Mouse (Mus musculus): ENCODE measurements around the gene Rspo1. TPM values are rescaled to one million over a fixed set of nuclear protein-coding genes. Genes with fewer than 3 reads are reported as not detected.

Rspo1 gene
- not detected for polyA plus RNA-seq (2017; shearing (Covaris generic))

DNA sequence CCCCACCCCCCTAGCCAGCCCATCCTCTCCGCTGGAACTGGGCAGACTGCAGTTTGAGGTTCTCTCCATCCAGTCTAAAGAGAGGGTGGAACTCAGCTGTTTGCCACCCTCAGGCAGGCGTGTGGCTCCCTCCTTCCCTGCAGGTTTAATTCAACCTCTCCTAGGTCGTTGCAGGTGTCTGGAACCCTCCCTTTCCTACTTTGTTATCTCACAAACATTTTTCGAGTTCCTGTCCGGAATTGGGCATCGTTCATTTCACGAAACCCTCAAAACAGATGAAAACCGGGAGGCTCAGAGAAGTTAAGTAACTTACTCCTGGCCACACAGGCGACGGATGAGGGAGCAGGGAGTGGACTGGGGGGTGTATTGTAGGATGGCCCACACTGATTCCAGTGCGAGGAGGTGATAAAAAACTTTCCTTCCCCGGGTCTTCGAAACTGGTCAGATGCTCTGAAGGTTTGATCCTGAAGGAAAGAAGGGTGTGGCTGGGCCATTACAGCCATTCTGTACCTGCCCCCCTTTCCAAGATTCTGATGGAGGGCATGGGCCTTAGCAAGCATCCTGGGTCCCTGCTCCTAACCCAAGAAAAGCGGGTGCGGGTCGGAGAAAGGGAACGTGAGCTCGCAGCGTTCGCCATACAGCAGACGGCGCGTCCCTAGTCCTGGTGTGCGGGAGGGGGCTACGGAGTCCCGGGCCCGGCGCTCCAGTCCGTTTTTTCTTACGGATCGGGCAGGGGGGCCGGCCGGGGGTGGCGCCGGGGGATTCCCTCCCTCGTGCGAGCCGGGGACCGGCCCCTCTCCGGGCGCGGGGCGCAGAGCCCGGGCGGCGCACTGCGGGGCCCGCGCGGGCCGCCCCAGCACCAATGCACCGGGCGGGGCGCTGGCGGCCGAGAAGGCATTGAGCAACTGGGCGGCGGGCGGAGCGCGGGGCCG, at the start of gene Rspo1:
TSS of gene Rspo1 (plus strand) at position 760 of the 932 bp plus-strand sequence.

DNA sequence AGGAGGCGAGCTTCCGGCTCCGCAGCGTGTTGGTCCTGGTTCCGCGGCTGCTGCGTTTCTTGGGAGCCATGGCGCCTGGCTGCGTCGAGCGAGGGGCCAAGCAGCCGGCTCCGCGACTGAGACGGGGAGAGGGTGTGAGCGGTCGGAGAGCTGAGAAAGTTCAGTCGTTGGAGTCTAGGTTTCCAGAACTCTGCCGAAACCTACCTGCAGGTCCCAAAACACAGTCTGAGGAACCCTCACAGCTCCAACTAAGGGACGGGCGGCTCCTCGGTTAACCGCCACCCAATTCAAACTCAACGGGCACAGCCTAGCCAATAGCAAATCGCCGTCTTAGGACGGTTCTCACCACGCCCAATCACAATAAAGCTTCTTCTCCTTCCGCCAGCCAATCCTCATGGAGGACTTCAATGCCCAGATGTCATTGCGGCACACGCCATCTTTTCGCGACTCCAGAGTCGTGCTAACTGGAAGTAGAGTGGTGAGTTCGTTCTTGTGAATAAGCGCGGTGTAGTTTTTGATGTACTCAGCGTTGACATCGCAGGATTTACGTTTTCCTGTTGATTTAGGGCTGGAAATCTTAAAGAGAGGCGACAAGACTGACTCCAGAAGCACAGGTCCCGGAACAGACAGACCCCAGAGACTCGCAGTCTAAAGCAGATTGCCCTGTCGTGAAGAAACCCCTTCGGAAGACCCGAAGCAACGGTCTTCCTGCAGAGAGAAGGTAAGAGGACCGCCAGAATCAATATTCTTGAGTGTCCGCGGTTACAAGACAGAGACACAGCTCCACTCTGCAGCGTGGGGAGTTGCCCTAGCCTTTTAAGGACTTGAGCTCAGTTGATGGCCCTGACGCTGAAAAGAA, 49.4 kb upstream of the Rspo1 start, which contains the start of gene 9930104L06Rik:
TSS of gene 9930104L06Rik (plus strand) at position 436 of the 859 bp plus-strand sequence.

GRCm38 (mm10) chr4:124939211-124939610, 47.0 kb upstream of the Rspo1 start, which contains the start of gene Cdca8:
Cdca8 (minus strand) TSS chr4:124939311.

DNA sequence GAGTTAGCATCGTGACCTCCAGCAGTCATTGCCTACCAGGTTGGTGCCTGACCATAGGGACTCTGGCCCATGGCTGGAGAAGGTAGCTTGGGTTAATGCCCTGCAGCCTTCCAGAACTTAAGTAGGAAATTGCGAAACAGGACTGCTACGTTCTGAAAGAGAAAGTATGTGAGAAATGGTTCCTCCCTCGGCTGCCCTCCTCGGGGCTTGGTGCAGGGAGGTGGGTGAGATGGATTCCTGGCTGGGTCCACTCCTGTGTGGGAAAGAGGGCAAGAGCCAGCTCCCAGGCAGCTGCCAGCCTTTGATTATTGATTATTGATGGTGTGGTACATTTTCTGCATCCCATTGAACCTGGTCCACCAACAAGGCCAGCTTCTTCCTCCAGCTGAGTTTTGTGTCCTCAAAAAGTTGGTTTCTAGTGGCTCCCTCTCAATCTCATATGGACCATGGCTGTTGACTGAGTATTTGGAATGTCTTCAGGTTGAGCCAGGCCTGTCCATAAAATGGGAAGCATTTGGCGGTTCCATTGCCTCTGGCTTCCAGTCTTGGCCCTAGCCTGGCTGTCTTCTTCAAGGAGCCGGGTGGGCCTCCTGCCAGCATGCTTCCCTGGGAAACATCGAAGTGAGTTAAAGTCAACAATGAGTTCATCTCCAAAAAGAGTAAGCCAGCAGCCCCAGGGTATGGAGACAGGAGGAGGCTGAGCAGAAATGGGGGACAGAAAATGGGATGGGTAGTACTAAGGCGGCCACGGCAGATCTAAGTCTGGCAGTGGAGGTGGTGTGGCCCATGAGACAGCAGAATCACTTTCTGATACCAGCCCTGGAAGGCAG, 29.8 kb downstream of the Rspo1 start, which contains the start of gene Gnl2:
TSS of gene Gnl2 (plus strand) at position 780 of the 830 bp plus-strand sequence.

Other genes starting within 250 kb of the Rspo1 start
- gene Inpp5b, start 244.6 kb upstream of the Rspo1 start, polyA plus RNA-seq (2017; shearing (Covaris generic)) = 153 TPM
- 20.6 TPM for gene Mtf1, start 184.3 kb upstream of the Rspo1 start, polyA plus RNA-seq (2017; shearing (Covaris generic))
- 2.5 TPM for gene Yrdc, start 135.8 kb upstream of the Rspo1 start, polyA plus RNA-seq (2017; shearing (Covaris generic))
- 6.1 TPM for gene 1110065P20Rik, start 135.2 kb upstream of the Rspo1 start, polyA plus RNA-seq (2017; shearing (Covaris generic))
- gene Maneal, start 124.3 kb upstream of the Rspo1 start, polyA plus RNA-seq (2017; shearing (Covaris generic)) = 0.20 TPM
- gene Epha10, start 105.5 kb upstream of the Rspo1 start, polyA plus RNA-seq (2017; shearing (Covaris generic)) = not detected
- gene 9930104L06Rik, start 49.4 kb upstream of the Rspo1 start, polyA plus RNA-seq (2017; shearing (Covaris generic)) = 12.8 TPM
- gene Cdca8, start 47.1 kb upstream of the Rspo1 start, polyA plus RNA-seq (2017; shearing (Covaris generic)) = 16.6 TPM
- gene Gnl2, start 30.2 kb downstream of the Rspo1 start, polyA plus RNA-seq (2017; shearing (Covaris generic)) = 94.5 TPM
- gene Dnali1, start 79.3 kb downstream of the Rspo1 start, polyA plus RNA-seq (2017; shearing (Covaris generic)) = not detected
- 13.9 TPM for gene Snip1, start 80.2 kb downstream of the Rspo1 start, polyA plus RNA-seq (2017; shearing (Covaris generic))
- gene Meaf6, start 98.7 kb downstream of the Rspo1 start, polyA plus RNA-seq (2017; shearing (Covaris generic)) = 66.8 TPM
- 28.8 TPM for gene Zc3h12a, start 141.4 kb downstream of the Rspo1 start, polyA plus RNA-seq (2017; shearing (Covaris generic))